Mouse (Mus musculus) heart, embryonic 14.5 days (tissue): ENCODE measurements around the gene Iqce. TPM values are rescaled to one million over a fixed set of nuclear protein-coding genes. Genes with fewer than 3 reads are reported as not detected.

Experiments used
- ATAC-seq: fragments of 200-750 bp; cut with Nextera tagmentation; 2 replicates; pipeline ENCODE4 v1.8.0; 2017; ENCODE audit warnings: low read depth, moderate TSS enrichment; ENCODE audit not compliant: insufficient number of reproducible peaks, insufficient read depth, low FRiP score
- H3K27ac ChIP-seq, 2 experiments: fragments of 200-500 bp in 1 of 2; fragments of 300-500 bp in 1 of 2; sonication (generic) in 1 of 2; replicated peaks in 1 of 2; 2 replicates each; pipeline ENCODE4 v1.5.1; 2012 to 2014; ENCODE audit warnings: low read depth in 2 of 2, low read length in 2 of 2, control low read depth in 1 of 2, mild to moderate bottlenecking in 1 of 2, mixed read lengths in 1 of 2; ENCODE audit not compliant: control insufficient read depth in 1 of 2, insufficient read depth in 1 of 2
- H3K27me3 ChIP-seq: fragments of 300-500 bp; sonication (generic); 2 replicates; pipeline ENCODE4 v1.6.1; 2014; ENCODE audit warnings: mild to moderate bottlenecking, low read length, control low read depth; ENCODE audit not compliant: control insufficient read depth, insufficient read depth
- H3K36me3 ChIP-seq: fragments of 300-500 bp; sonication (generic); 2 replicates; pipeline ENCODE4 v1.6.1; 2014; ENCODE audit warnings: mild to moderate bottlenecking, control low read depth, low read length, mixed read lengths; ENCODE audit not compliant: control insufficient read depth, insufficient read depth
- H3K4me1 ChIP-seq, 2 experiments: fragments of 200-500 bp in 1 of 2; fragments of 300-500 bp in 1 of 2; sonication (generic) in 1 of 2; 2 replicates each; pipeline ENCODE4 v1.6.1; 2012 to 2014; ENCODE audit warnings: low read length in 2 of 2, control low read depth in 1 of 2, mixed read lengths in 1 of 2; ENCODE audit not compliant: control insufficient read depth in 2 of 2, insufficient read depth in 2 of 2
- H3K4me2 ChIP-seq: fragments of 300-500 bp; sonication (generic); 2 replicates; pipeline ENCODE4 v1.6.1; 2014; ENCODE audit warnings: mild to moderate bottlenecking, low read length
- H3K4me3 ChIP-seq, 2 experiments: fragments of 200-500 bp in 1 of 2; fragments of 300-500 bp in 1 of 2; sonication (generic) in 1 of 2; 2 replicates each; pipeline ENCODE4 v1.5.1; 2012 to 2014; ENCODE audit warnings: low read length in 2 of 2, mild to moderate bottlenecking in 2 of 2, control low read depth in 1 of 2, low read depth in 1 of 2, moderate library complexity in 1 of 2; ENCODE audit not compliant: control insufficient read depth in 1 of 2, insufficient read depth in 1 of 2
- H3K9ac ChIP-seq: fragments of 300-500 bp; sonication (generic); 2 replicates; pipeline ENCODE4 v1.6.1; 2014; ENCODE audit warnings: mild to moderate bottlenecking, low read length
- H3K9me3 ChIP-seq: fragments of 300-500 bp; sonication (generic); 2 replicates; pipeline ENCODE4 v1.6.1; 2016; ENCODE audit warnings: low read length, control low read depth; ENCODE audit not compliant: control insufficient read depth
- WGBS: fragments of 180-500 bp; shearing (Covaris S2); extraction: QIAGEN DNeasy Blood & Tissue Kit; methylation state at CpG from one replicate; pipeline ENCODE4 v1.1.7; 2014; 5-methylcytosine and 5-hydroxymethylcytosine counted together
- polyA plus RNA-seq: library from polyadenylated mRNA; unstranded; fragments of >200 nt; fragmentation: Nextera tagmentation; extraction: Ambion mirVana; gene quantifications from 2 replicates; pipeline ENCODE4 v1.2.1, GENCODE M21; 2014

Gene Iqce
- polyA plus RNA-seq, 1 experiment from 2014 or later, result 8.0 TPM

DNA sequence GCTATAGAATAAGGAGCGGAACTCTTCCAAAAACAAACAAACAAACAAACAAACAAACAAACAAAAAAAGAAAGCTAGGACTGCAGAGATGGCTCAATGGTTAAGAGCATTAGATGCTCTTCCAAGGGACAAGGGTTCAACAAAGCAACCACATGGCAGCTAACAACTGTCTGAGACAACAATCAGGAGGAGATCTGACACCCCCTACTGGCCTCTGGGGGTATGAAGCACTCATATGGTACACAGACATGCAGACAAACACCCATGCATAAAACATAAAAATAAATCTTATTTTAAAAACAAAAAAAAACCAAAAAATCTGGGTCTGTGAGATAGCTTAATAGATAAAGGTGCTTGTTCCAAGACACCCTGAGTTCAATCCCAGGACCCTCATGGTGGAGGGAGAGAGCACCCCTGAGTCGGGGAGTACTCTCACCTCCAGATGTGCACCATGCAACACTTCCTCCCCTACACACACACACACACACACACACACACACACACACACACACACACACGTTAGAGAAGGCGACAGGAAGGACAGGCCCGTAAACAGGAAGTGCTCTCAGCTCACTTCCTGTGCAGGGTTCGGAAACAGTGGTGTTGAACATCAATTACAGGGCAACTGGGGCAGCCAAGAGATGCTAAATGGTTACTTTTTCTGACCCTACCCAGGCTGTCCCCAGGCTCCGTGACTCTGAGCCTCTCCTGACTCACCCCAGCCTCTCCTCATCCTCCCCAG is 65.7 kb downstream of the Iqce start:
- Histone ChIP-seq H3K9ac (no peak overlapping the region), H3K27ac (no peak overlapping the region; a peak in 1 of 4 replicates), H3K4me1 (peaks cover 7 to 20% of the 10 kb centered on the region in 2 experiments), H3K4me3 (no peak overlapping the region), H3K9me3 (no peaks in the 10 kb centered on the region), H3K4me2 (no peak overlapping the region), H3K36me3 (peaks cover 74% of the 10 kb centered on the region), H3K27me3 (no peaks in the 10 kb centered on the region)
- WGBS, result 84% methylated on average over 7 of the region's 7 CpGs
- no peak for ATAC-seq

DNA sequence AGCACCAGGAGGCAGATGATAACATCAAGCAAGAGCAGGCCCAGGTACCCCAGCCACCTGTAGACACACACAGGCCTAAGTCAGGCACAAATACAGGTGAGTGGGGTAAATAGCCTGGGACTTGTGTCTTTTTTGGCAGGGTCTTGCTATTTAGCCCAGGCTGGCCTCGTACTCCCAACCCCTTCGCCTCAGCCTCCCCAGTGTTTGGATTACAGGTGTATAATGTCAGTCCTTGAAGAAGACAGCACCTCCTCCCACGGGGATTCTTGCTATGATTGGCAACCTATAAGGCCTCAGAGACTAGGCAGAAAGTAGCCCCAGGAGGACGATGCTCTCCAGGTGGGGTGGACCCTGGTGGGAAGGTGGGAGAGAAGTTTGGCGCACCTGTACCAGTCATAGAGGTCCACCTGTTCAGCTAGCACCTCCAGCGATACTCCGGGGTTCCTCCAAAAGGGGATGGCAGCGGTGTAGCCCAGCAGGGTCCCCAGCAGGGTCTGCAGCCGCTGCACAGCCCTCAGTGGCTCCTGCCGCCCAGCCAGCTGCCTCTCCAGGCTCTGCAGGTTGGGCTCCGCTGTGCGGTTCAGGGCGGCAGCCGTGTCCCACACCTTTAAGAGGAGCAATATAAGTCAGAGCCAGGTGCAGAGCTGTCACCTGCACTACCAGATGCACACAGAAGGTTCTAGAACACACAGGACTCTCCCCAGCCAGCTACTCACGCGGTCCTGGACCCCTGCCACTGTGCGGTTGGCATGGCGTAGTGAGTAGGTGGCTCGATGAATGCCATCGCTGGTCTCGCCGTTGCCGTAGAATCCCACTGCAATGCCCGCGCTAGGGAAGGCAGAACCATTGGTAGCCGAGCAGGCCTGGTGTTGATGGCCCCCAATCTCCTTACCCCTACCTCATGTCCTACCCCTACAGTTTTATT is 67.1 kb downstream of the Iqce start:
- no peaks in the 10 kb centered on the region for H3K27me3 ChIP-seq
- H3K9ac ChIP-seq, result no peak overlapping the region
- WGBS, result 93% methylated on average over 26 of the region's 26 CpGs
- H3K9me3 ChIP-seq, result no peaks in the 10 kb centered on the region
- no peak overlapping the region for H3K4me3 ChIP-seq
- no peak for ATAC-seq
- H3K4me1 ChIP-seq, result peaks cover 0 to 8% of the 10 kb centered on the region in 2 experiments; a peak in 2 of 4 replicates
- H3K36me3 ChIP-seq, result peaks cover 88% of the 10 kb centered on the region
- no peak overlapping the region for H3K27ac ChIP-seq
- no peak overlapping the region for H3K4me2 ChIP-seq

DNA sequence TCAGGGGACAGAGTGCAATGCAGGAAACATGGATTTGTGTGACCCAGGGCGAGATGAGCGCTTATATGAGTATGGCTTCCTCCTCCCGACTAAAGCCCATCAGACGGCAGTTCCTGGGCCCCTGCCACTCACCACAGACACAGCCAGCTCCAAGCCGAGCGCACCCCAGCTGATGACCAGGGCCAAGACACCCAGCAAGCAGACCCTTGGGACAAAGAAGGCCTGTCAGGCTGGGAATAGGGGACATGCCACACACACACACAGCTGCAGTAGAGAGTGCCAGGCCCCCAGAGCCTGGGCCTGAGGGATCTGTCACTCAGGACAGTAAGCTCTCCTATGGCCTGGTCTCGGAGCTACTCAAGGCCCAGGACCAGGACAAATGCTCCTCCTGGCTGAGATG is 68.7 kb downstream of the Iqce start:
- no peak overlapping the region for H3K27ac ChIP-seq
- no peaks in the 10 kb centered on the region for H3K9me3 ChIP-seq
- H3K4me2 ChIP-seq, result no peak overlapping the region
- H3K36me3 ChIP-seq, result peaks cover 93% of the 10 kb centered on the region
- H3K9ac ChIP-seq, result no peak overlapping the region
- H3K4me3 ChIP-seq, result no peak overlapping the region
- no peaks in the 10 kb centered on the region; a peak in 1 of 4 replicates for H3K4me1 ChIP-seq
- 83% methylated on average over 7 of the region's 7 CpGs for WGBS
- ATAC-seq, result no peak
- H3K27me3 ChIP-seq, result no peaks in the 10 kb centered on the region

DNA sequence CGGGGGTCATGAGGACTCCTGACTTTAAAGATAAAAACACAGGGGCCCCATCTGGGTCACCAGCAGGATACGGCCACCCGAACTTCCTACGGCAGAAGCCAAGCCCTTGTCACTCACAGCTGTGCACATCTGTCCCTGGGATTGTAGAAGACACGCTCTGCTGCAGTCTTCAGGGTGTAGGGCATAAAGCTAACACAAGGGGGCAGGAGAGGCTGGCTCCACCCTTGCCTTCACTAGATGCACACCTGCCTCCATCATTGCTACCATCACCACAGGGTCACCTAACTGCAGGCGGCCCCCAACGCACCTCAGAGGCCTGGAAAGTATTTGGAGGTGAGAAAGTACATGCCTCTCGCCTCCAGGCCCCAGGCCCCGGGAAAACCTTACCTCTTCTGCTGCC is 73.2 kb downstream of the Iqce start:
- Histone ChIP-seq H3K27me3 (no peaks in the 10 kb centered on the region), H3K9me3 (no peaks in the 10 kb centered on the region), H3K4me2 (no peak overlapping the region), H3K4me3 (no peak overlapping the region), H3K4me1 (no peaks in the 10 kb centered on the region), H3K36me3 (peaks cover 96% of the 10 kb centered on the region), H3K27ac (no peak overlapping the region), H3K9ac (no peak overlapping the region)
- WGBS, result 96% methylated on average over 9 of the region's 9 CpGs
- no peak for ATAC-seq

DNA sequence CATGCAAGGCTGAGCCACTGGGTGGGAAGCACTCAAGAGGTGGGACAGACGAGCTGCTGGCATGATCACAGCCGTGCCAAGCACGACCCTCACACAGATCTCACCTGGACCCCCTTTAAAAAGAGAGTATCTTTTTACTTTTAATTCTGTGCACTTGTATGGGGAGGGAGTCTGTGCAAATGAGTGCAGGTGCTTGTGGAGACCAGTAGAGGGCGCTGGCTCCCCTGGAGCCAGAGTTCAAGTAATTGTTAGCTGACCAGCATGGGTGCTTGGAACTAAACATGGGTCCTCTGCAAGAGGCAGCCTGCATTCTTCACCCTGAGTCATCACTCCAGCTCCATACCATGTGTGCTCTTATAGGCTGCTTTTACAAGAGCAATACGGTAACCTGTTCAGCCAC is 74.6 kb downstream of the Iqce start:
- Histone ChIP-seq H3K36me3 (peaks cover 96% of the 10 kb centered on the region), H3K27ac (no peak overlapping the region), H3K27me3 (no peaks in the 10 kb centered on the region), H3K9me3 (no peaks in the 10 kb centered on the region), H3K4me2 (no peak overlapping the region), H3K4me1 (no peaks in the 10 kb centered on the region), H3K4me3 (no peak overlapping the region), H3K9ac (no peak overlapping the region)
- ATAC-seq, result no peak
- 94% methylated on average over 5 of the region's 5 CpGs for WGBS

DNA sequence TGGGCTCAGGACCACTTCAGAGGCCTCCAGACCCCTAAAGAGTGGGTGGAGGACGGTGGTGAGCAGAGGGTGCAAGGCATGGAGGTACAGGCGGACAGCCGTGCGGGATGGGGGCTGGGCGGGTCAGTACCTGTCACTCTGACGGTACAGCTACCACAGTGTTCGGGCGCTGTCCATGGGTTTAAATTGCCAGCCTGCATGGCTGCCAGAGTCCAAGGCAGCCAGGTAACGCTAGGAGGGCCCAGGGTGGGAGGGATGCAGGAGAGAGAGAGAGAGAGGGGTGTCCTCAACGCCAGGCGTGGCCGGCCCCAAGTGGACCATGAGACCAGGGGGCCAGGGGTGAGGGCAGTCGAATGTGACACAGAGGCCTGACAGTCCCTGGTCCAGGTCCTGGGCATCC is 77.2 kb downstream of the Iqce start:
- H3K4me2 ChIP-seq, result no peak overlapping the region
- H3K4me3 ChIP-seq, result no peak overlapping the region
- 91% methylated on average over 13 of the region's 13 CpGs for WGBS
- ATAC-seq, result no peak
- no peaks in the 10 kb centered on the region for H3K4me1 ChIP-seq
- H3K36me3 ChIP-seq, result peaks cover 86% of the 10 kb centered on the region
- no peaks in the 10 kb centered on the region for H3K27me3 ChIP-seq
- H3K9me3 ChIP-seq, result no peaks in the 10 kb centered on the region
- no peak overlapping the region for H3K27ac ChIP-seq
- no peak overlapping the region for H3K9ac ChIP-seq

DNA sequence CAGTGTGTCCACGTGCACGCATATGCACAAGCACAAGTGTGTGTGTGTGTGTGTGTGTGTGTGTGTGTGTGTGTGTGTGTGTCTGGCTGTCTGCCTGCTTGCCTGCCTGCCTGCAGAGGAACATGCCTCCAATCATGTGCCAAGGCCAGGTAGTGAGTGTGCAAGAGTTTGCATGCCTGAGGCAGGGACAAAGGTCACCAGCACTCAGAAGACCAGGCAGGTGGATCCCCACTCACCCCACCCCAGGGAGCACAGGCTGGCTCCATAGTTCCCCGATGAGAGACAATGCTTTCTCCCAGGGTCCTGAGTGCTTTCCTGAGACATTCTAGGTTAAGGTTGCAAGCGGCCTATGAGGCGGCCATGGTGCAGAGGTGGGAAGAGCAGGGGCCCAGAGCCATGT is 77.9 kb downstream of the Iqce start:
- Histone ChIP-seq H3K36me3 (peaks cover 79% of the 10 kb centered on the region), H3K4me3 (no peak overlapping the region), H3K9me3 (no peaks in the 10 kb centered on the region), H3K9ac (no peak overlapping the region), H3K4me2 (no peak overlapping the region), H3K27me3 (no peaks in the 10 kb centered on the region), H3K4me1 (no peaks in the 10 kb centered on the region), H3K27ac (no peak overlapping the region)
- 91% methylated on average over 5 of the region's 5 CpGs for WGBS
- no peak for ATAC-seq
